Mouse (Mus musculus) ES-E14 (cell line): ENCODE measurements around the gene Pogz.
"Not testable (repeated sequence)": the region's sequence is repeated elsewhere in the genome, so short reads cannot be mapped to it uniquely, and the experiment has no call there.

Experiments
- CHD2 ChIP-seq: IDR thresholded peaks from 2 replicates; pipeline ENCODE4 v1.6.1; 2014; ENCODE audit warnings: mild to moderate bottlenecking, low read depth, low read length, inconsistent platforms
- ZC3H11A ChIP-seq: IDR thresholded peaks from 2 replicates; pipeline ENCODE4 v1.6.1; 2012; ENCODE audit warnings: low read depth, mild to moderate bottlenecking, inconsistent platforms, low read length, borderline replicate concordance
- ZNF384 ChIP-seq: IDR thresholded peaks from 2 replicates; pipeline ENCODE4 v1.6.1; 2012; ENCODE audit warnings: low read depth, low read length, inconsistent platforms

DNA sequence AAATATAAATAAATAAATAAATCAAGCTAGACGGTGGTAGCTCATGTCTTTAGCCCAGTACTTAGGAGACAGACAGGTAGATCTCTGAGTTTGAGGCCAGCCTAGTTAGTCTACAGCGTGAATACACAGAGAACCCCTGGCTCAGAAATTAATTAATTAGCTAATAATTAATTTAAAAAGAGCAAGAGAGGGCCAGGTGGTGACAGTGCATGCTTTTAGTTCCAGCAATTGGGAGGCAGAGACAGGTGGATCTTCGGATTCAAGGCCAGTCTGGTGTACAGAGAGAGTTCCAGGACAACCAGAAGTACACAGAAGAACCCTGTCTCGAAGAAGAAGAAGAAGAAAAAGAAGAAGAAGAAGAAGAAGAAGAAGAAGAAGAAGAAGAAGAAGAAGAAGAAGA is 91.6 kb downstream of the Pogz start:
- not testable (repeated sequence) for TF ChIP-seq ZNF384, ZC3H11A, CHD2
